In the genomic region with DNA sequence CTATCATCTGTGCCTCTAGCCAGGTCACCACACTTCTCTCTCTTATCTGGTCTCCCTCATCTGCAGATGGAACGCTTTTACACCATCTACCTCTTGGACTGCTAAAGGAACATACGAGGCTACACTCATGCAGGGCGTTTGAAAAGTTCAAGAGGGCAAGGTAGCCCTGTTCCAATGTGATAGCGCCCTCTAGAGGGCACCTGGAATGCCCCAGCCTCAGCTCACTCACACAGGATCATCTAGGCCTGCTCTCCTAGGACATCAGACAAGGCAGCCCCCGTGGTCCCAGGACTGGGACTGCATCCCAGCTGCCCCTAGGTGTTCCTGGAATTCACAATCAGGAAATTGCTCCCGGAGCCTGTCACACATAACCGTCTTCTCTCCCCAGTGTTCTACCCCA, we compare ENCODE assay signal across 13 mouse cellular contexts. TPM values are rescaled to one million over a fixed set of nuclear protein-coding genes. Genes with fewer than 3 reads are reported as not detected.
DNase-seq lines count a peak whose midpoint lies in the region; ATAC-seq and TF ChIP-seq lines count a peak whose summit lies in the region.
"Had no signal": no experiment of that assay in that cellular context is flagged by ENCODE, and none has a peak within 500 bp of the region (broad histone marks: within the 10 kb centered on the region; RNA-seq: fewer than 3 reads in every experiment).

No protein-coding gene starts in this region.

- H3K9ac ChIP-seq in stomach, postnatal 0 days (ENCODE audit: low read length), result no peak overlapping the region

- TF ChIP-seq EP300 in stomach, postnatal 0 days (optimal IDR thresholded peaks at IDR 0.05), result no peak

- peaks cover 1% of the 10 kb centered on the region; the same call in 1 of the 2 replicates for H3K36me3 ChIP-seq in spleen, adult 2 months (ENCODE audit: control insufficient read depth, insufficient read depth, low read length)
- H3K36me3 ChIP-seq in stomach, postnatal 0 days (ENCODE audit: control insufficient read depth, insufficient read depth, low read length), result no peaks in the 10 kb centered on the region

- no peak for ATAC-seq in stomach, postnatal 0 days (ENCODE audit: low FRiP score, low TSS enrichment)
- ATAC-seq: Patski had no signal

- no peaks in the 10 kb centered on the region for H3K27me3 ChIP-seq in spleen, adult 2 months (ENCODE audit: control insufficient read depth, insufficient read depth, low read length)
- no peaks in the 10 kb centered on the region for H3K27me3 ChIP-seq in stomach, postnatal 0 days (ENCODE audit: control insufficient read depth, insufficient read depth, low read length)
- H3K27me3 ChIP-seq: Patski had no signal

- no peak overlapping the region for H3K4me2 ChIP-seq in stomach, postnatal 0 days (replicated peaks; ENCODE audit: low read depth)

- H3K4me3 ChIP-seq in spleen, adult 2 months (ENCODE audit: extremely low read depth, insufficient read depth, insufficient read length), result no peak overlapping the region
- no peak overlapping the region for H3K4me3 ChIP-seq in stomach, postnatal 0 days (ENCODE audit: low read depth, low read length)
- H3K4me3 ChIP-seq: hindbrain, embryonic 10.5 days; midbrain, embryonic 10.5 days had no signal

- intact Hi-C loops in heart, postnatal 25 days (cut with DNase I), result no loop called here

- H3K9me3 ChIP-seq in stomach, postnatal 0 days (ENCODE audit: control insufficient read depth, low read length), result no peaks in the 10 kb centered on the region

- H3K27ac ChIP-seq in spleen, adult 2 months (ENCODE audit: insufficient read depth, low read length), result no peak overlapping the region
- H3K27ac ChIP-seq in stomach, postnatal 0 days (replicated peaks), result no peak overlapping the region
- H3K27ac ChIP-seq: hindbrain, embryonic 10.5 days; midbrain, embryonic 10.5 days had no signal

- WGBS in spleen, adult 2 months, result 82% methylated on average over 7 of the region's 7 CpGs
- 70% methylated on average over 7 of the region's 7 CpGs for WGBS in stomach, postnatal 0 days

- no peak for TF ChIP-seq POLR2A in spleen, adult 2 months (IDR thresholded peaks at IDR 0.05; ENCODE audit: low read depth, low read length)
- no peak for TF ChIP-seq POLR2A in brain, embryonic 14.5 days (IDR thresholded peaks at IDR 0.05; ENCODE audit: borderline replicate concordance, extremely low read depth, insufficient read depth, insufficient read length, poor library complexity, severe bottlenecking)

- DNase-seq in heart, postnatal 4 days, result peak; percentile 27
- no peak for DNase-seq in heart, postnatal 25 days (ENCODE audit: low spot score)
- DNase-seq in spleen, adult 2 months (ENCODE audit: low read depth in 1 of 2, low spot score in 2 of 2), result no peak
- DNase-seq in spleen, postnatal 14 days (ENCODE audit: low spot score in 2 of 2), result no peak
- no peak for DNase-seq in brain, embryonic 14.5 days (ENCODE audit: low read depth)
- DNase-seq in stomach, postnatal 0 days (ENCODE audit: low spot score), result no peak
- no peak for DNase-seq in adipocyte (ENCODE audit: low spot score)
- DNase-seq in adrenal gland, postnatal 25 days, result no peak
- DNase-seq: cerebellum, adult 11-12 months; layer of hippocampus, postnatal 36 days had no signal

- peak; percentile 53; the same call in 1 of the 2 replicates for TF ChIP-seq CTCF in spleen, adult 2 months (IDR thresholded peaks at IDR 0.05; ENCODE audit: extremely low read depth, insufficient read depth, insufficient read length, insufficient replicate concordance)
- peak; percentile 34; the same call in 1 of the 2 replicates for TF ChIP-seq CTCF in brain, embryonic 14.5 days (IDR thresholded peaks at IDR 0.05; ENCODE audit: borderline replicate concordance, extremely low read depth, insufficient read depth, insufficient read length)
- TF ChIP-seq CTCF in stomach, postnatal 0 days (IDR thresholded peaks at IDR 0.05; ENCODE audit: low read depth), result peak; percentile 63

- no peaks in the 10 kb centered on the region; the same call in 1 of the 2 replicates for H3K4me1 ChIP-seq in spleen, adult 2 months (ENCODE audit: control insufficient read depth, insufficient read depth, insufficient read length)
- peaks cover 3% of the 10 kb centered on the region; the same call in 1 of the 2 replicates for H3K4me1 ChIP-seq in stomach, postnatal 0 days (replicated peaks; ENCODE audit: control insufficient read depth, insufficient read depth)

RNA-seq across cellular contexts. Expression of a gene that starts 41.6 kb away (rescaled TPM):
- total RNA-seq in heart, postnatal 4 days (2021), result under 1 TPM in 1 of 2 experiments, not detected in 1; 0.18 TPM
- not detected for total RNA-seq in heart, postnatal 25 days (2021)
- polyA plus RNA-seq in spleen, adult 2 months (2012; rRNA removed), result 0.12 TPM in 1 of 2 replicates, not detected in the other
- polyA plus RNA-seq in brain, embryonic 14.5 days (2012; rRNA removed), result 56.3 and 74.5 TPM in 2 replicates
- 28.9 and 33.2 TPM in 2 replicates for polyA plus RNA-seq in stomach, postnatal 0 days (2015; fragmentation: Nextera tagmentation; extraction: Ambion mirVana)
- 1,604 and 1,988 TPM in 2 replicates for total RNA-seq in adrenal gland, postnatal 25 days (2021)

Comparison
In these comparisons a context has a peak if more than half of its experiments do, and no peak if none do; other contexts are left out.
1. RNA of a gene that starts 41.6 kb away (total RNA-seq): 1,604 to 1,988 TPM in adrenal gland, postnatal 25 days; 0.18 TPM in heart, postnatal 4 days and not detected in heart, postnatal 25 days; every median in the first group is over 1,000 times any median in the second.
2. Peak in every context shown above with its lines, with median percentiles within 50 percentile points of each other: CTCF ChIP-seq.